Mouse (Mus musculus) liver, embryonic 14.5 days (tissue): ENCODE results near the gene 1700122O11Rik.

Experiments used
- CTCF ChIP-seq: IDR thresholded peaks from 2 replicates; pipeline ENCODE4 v1.5.1; 2016; ENCODE audit warnings: antibody characterized with exemption, low read depth, control low read depth
- EP300 ChIP-seq: IDR thresholded peaks from 2 replicates; pipeline ENCODE4 v1.6.1; 2016; ENCODE audit warnings: antibody characterized with exemption, low read depth

DNA sequence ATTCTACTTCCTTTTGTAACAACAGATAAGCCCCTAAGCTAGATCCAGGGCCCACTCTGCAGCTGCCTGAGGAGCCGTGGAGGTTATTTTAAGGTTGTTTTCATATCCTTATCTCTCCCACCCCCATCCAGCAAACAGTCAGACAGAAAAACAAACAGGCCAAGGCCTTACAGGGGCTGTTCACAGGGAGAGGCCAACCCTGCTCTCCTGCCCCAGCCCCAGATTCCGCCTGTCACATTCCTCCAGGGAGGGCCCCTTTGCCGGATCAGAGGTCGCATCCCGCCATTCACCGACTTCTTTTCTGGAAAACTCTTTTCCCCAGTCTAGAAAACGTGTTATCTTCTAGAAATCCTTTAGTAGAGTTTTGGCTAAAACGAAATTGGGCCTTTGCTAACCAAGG lies 33.0 kb downstream of the 1700122O11Rik start:
- TF ChIP-seq CTCF = no peak
- TF ChIP-seq EP300 = no peak
